Mouse (Mus musculus) cerebellum, postnatal 36 days (tissue): ENCODE data around the gene Ing1.
A peak's percentile ranks its signal among the peaks of the same experiment; 100 is the strongest.

Experiments
- DNase-seq, 2 experiments: peaks; one replicate each; pipeline ENCODE4 v3.0.0; 2021 to 2022; ENCODE audit warnings: mixed read lengths in 2 of 2

Ing1 gene

DNA sequence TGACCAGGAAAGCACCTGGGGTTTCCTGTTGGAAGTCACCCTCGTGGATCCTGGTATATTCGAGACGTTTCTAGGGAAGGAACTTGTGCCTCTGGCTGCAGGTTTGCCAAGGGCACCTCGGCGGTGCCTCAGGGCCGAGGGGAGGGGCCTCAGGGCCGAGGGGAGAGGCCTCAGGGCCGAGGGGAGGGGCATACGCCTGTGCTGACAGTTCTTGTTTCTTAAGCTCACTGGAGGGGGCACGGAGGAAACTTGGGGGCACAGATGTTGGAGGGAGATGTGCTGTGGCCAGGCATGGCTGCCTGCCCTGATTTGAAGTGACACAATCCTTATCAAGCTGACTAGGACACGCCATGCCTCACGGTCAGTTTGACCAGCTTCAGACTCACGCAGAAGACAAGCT is 36.9 kb downstream of the Ing1 start:
- no peak for DNase-seq

DNA sequence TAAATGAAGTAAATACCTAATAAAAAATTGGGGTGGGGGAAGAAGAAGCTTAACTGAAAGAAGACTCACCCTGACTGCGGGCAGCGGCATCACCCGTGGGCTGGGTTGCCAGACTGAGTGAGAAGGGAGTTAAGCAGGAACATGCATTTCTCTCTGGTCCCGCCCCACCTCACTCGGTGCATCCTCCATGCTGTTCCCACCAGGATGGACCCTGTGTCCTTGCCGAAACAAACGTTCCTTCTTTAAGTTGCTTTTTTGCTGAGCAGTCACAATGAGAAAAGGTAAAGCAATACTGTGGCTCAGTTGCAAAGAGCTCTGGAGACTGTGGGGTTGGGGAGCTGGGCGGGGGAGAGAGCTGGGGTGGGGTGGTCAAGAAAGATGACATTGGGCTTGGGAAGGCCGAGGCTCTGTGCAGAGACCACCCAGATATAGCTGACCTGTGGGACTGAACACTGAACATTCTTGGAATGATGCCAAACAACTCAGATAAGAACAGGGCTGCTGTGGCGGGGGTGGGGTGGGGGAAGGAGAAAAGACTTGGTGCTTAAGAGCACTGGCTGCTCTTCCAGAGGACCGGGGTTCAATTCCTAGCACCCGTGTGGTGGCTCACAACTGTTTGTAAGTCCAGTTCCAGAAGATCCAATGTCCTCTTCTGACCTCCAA is 38.0 kb downstream of the Ing1 start:
- no peak for DNase-seq

DNA sequence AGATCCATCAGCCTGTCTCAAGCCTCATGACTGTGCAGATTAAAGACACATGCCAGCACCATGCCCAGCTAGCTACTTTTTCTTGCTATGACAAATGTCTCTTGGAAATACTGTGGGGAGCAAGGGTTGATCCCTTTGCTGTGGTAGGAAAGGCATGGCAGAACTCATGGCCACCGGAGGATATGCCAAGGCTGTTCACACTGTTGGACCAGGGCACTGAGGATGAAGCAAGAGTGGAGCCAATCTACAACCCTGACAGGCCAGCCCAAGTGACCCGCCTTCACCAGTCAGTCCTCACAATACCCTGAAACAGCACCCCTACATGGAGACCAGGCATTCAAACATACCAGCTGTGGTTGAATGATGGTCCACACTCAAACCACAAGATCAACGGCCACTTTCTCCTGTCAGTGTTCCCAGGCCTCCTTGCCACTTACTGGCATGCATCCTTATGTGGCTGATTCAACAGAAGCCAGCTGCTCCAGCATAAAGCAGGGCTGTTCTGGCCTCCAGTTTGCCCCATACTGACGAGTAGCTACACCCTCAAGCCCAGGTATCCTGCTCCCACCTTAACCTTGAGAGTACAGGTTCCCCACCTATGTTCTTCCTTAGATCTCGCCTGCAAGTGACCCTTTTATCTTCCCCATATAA is 45.1 kb downstream of the Ing1 start:
- no peak for DNase-seq

DNA sequence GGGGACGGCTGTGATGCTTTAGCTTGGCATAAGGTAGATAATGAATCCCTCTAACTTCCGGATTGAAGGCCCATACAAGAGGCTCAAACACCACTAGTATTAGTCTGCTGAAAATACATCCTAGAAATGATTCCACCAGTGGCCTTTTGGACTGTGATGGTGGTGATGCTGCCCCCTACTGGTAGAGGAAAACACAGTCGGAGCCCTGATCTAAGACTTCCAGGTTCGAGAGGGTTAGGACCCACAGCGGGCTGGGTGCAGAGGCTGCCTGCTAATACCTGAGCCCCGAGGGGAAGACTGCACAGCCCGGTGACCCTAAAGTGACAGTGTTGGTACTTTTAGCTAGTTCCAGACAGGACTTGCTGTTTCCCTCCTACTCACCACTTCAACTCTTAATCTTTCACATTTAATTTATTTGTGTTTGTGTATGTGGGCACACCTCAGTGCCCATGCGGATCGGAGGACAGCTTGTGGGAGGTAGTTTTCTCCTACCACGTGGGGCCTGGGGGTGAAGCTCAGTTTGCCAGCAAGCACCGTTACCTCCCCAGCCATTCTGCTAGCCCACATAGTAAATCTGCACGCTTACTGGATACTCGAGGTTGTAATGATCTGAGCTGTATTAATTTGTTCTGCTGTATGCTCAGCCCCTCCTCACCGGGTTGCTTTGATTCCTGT is 46.8 kb downstream of the Ing1 start:
- DNase-seq: peak; percentile 65 to 69

DNA sequence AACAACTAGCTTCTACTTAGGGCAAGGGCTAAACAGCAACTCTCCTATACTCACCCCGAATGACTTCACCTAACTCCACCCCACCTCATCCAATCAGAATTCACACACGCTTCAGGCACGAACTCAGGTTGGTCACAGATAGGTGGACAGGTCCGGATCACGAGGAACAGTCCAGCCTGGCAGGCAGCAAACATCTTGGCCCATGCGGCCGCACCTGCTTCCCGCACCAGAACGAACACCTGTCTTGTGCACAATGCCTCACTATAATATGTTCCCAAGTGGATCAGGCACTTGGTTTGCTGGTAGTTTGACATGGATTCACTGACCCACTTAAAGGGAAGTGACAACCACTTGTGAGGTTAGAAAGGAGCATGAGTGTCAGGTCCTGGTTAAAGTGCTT is 53.5 kb downstream of the Ing1 start:
- DNase-seq: no peak
